Mouse (Mus musculus): ENCODE measurements at regions not wholly inside any gene's neighbourhood (a gene's known extent, or its start where the extent isn't known, plus 50 kb on each side); places are given as distances from the start of the nearest gene placed in this dataset.

- H3K27me3 ChIP-seq (ENCODE audit: control insufficient read depth, insufficient read depth, low read length): no peaks in the 10 kb centered on the region
- DNase-seq (ENCODE audit: low spot score) (no peak), ATAC-seq (replicated peaks; ENCODE audit: insufficient number of reproducible peaks, low FRiP score, low TSS enrichment, low read depth) (no peak)
- H3K9ac ChIP-seq (replicated peaks; ENCODE audit: low read length): no peak overlapping the region
- no peaks in the 10 kb centered on the region for H3K4me1 ChIP-seq (ENCODE audit: control insufficient read depth, insufficient read depth, low read length)
- no peaks in the 10 kb centered on the region for H3K36me3 ChIP-seq (replicated peaks; ENCODE audit: control insufficient read depth, insufficient read depth, low read depth, low read length)
- no peak overlapping the region for H3K27ac ChIP-seq (replicated peaks; ENCODE audit: low read depth, low read length)
- H3K9me3 ChIP-seq (replicated peaks; ENCODE audit: control insufficient read depth, low read length): no peaks in the 10 kb centered on the region
- no peak overlapping the region for H3K4me2 ChIP-seq (ENCODE audit: low read depth, low read length)
- 80% methylated on average over 1 of the region's 1 CpGs for WGBS
- no peak overlapping the region for H3K4me3 ChIP-seq (ENCODE audit: low read depth, low read length)
Measured at GRCm38 (mm10) chr2:12746856-12747255, 177.0 kb upstream of the Pter start.

- Histone ChIP-seq H3K27me3 (ENCODE audit: control insufficient read depth, insufficient read depth, low read length) (no peaks in the 10 kb centered on the region), H3K4me2 (ENCODE audit: low read depth, low read length) (no peak overlapping the region), H3K27ac (replicated peaks; ENCODE audit: low read depth, low read length) (no peak overlapping the region), H3K4me1 (ENCODE audit: control insufficient read depth, insufficient read depth, low read length) (no peaks in the 10 kb centered on the region), H3K36me3 (replicated peaks; ENCODE audit: control insufficient read depth, insufficient read depth, low read depth, low read length) (no peaks in the 10 kb centered on the region), H3K9ac (replicated peaks; ENCODE audit: low read length) (no peak overlapping the region), H3K4me3 (ENCODE audit: low read depth, low read length) (no peak overlapping the region), H3K9me3 (replicated peaks; ENCODE audit: control insufficient read depth, low read length) (no peaks in the 10 kb centered on the region)
- DNase-seq (ENCODE audit: low spot score): no peak
- ATAC-seq (replicated peaks; ENCODE audit: insufficient number of reproducible peaks, low FRiP score, low TSS enrichment, low read depth): no peak
- WGBS: 89% methylated on average over 1 of the region's 1 CpGs
Measured at GRCm38 (mm10) chr2:12758816-12759215, 165.0 kb upstream of the Pter start.

- Histone ChIP-seq H3K9me3 (replicated peaks; ENCODE audit: control insufficient read depth, low read length) (no peaks in the 10 kb centered on the region), H3K4me3 (ENCODE audit: low read depth, low read length) (no peak overlapping the region), H3K27ac (replicated peaks; ENCODE audit: low read depth, low read length) (no peak overlapping the region), H3K4me1 (ENCODE audit: control insufficient read depth, insufficient read depth, low read length) (no peaks in the 10 kb centered on the region), H3K36me3 (replicated peaks; ENCODE audit: control insufficient read depth, insufficient read depth, low read depth, low read length) (no peaks in the 10 kb centered on the region), H3K27me3 (ENCODE audit: control insufficient read depth, insufficient read depth, low read length) (no peaks in the 10 kb centered on the region), H3K9ac (replicated peaks; ENCODE audit: low read length) (no peak overlapping the region), H3K4me2 (ENCODE audit: low read depth, low read length) (no peak overlapping the region)
- 86% methylated on average over 3 of the region's 3 CpGs for WGBS
- ATAC-seq (replicated peaks; ENCODE audit: insufficient number of reproducible peaks, low FRiP score, low TSS enrichment, low read depth): no peak
- DNase-seq (ENCODE audit: low spot score): no peak
Measured at GRCm38 (mm10) chr2:12759931-12760330, 163.9 kb upstream of the Pter start.

GRCm38 (mm10) chr2:12761461-12761860 is 162.4 kb upstream of the Pter start:
- no peak for DNase-seq (ENCODE audit: low spot score)
- no peak overlapping the region for H3K4me2 ChIP-seq (ENCODE audit: low read depth, low read length)
- WGBS: 81% methylated on average over 3 of the region's 3 CpGs
- ATAC-seq (replicated peaks; ENCODE audit: insufficient number of reproducible peaks, low FRiP score, low TSS enrichment, low read depth): no peak
- no peaks in the 10 kb centered on the region for H3K9me3 ChIP-seq (replicated peaks; ENCODE audit: control insufficient read depth, low read length)
- no peak overlapping the region for H3K27ac ChIP-seq (replicated peaks; ENCODE audit: low read depth, low read length)
- no peaks in the 10 kb centered on the region for H3K36me3 ChIP-seq (replicated peaks; ENCODE audit: control insufficient read depth, insufficient read depth, low read depth, low read length)
- no peaks in the 10 kb centered on the region for H3K27me3 ChIP-seq (ENCODE audit: control insufficient read depth, insufficient read depth, low read length)
- H3K9ac ChIP-seq (replicated peaks; ENCODE audit: low read length): no peak overlapping the region
- no peaks in the 10 kb centered on the region for H3K4me1 ChIP-seq (ENCODE audit: control insufficient read depth, insufficient read depth, low read length)
- H3K4me3 ChIP-seq (ENCODE audit: low read depth, low read length): no peak overlapping the region

GRCm38 (mm10) chr2:12764510-12764909 is 159.3 kb upstream of the Pter start:
- Histone ChIP-seq H3K9me3 (replicated peaks; ENCODE audit: control insufficient read depth, low read length) (no peaks in the 10 kb centered on the region), H3K36me3 (replicated peaks; ENCODE audit: control insufficient read depth, insufficient read depth, low read depth, low read length) (no peaks in the 10 kb centered on the region), H3K4me1 (ENCODE audit: control insufficient read depth, insufficient read depth, low read length) (no peaks in the 10 kb centered on the region), H3K27ac (replicated peaks; ENCODE audit: low read depth, low read length) (no peak overlapping the region), H3K4me3 (ENCODE audit: low read depth, low read length) (no peak overlapping the region), H3K27me3 (ENCODE audit: control insufficient read depth, insufficient read depth, low read length) (no peaks in the 10 kb centered on the region), H3K9ac (replicated peaks; ENCODE audit: low read length) (no peak overlapping the region), H3K4me2 (ENCODE audit: low read depth, low read length) (no peak overlapping the region)
- DNase-seq (ENCODE audit: low spot score) (no peak), ATAC-seq (replicated peaks; ENCODE audit: insufficient number of reproducible peaks, low FRiP score, low TSS enrichment, low read depth) (no peak)
- WGBS: 87% methylated on average over 1 of the region's 1 CpGs

GRCm38 (mm10) chr2:12765336-12765735 is 158.5 kb upstream of the Pter start:
- no peak overlapping the region for H3K4me3 ChIP-seq (ENCODE audit: low read depth, low read length)
- H3K9ac ChIP-seq (replicated peaks; ENCODE audit: low read length): no peak overlapping the region
- no peak for ATAC-seq (replicated peaks; ENCODE audit: insufficient number of reproducible peaks, low FRiP score, low TSS enrichment, low read depth)
- H3K4me2 ChIP-seq (ENCODE audit: low read depth, low read length): no peak overlapping the region
- WGBS: 86% methylated on average over 2 of the region's 2 CpGs
- no peaks in the 10 kb centered on the region for H3K36me3 ChIP-seq (replicated peaks; ENCODE audit: control insufficient read depth, insufficient read depth, low read depth, low read length)
- H3K27ac ChIP-seq (replicated peaks; ENCODE audit: low read depth, low read length): no peak overlapping the region
- no peak for DNase-seq (ENCODE audit: low spot score)
- H3K9me3 ChIP-seq (replicated peaks; ENCODE audit: control insufficient read depth, low read length): no peaks in the 10 kb centered on the region
- no peaks in the 10 kb centered on the region for H3K4me1 ChIP-seq (ENCODE audit: control insufficient read depth, insufficient read depth, low read length)
- no peaks in the 10 kb centered on the region for H3K27me3 ChIP-seq (ENCODE audit: control insufficient read depth, insufficient read depth, low read length)

- ATAC-seq (replicated peaks; ENCODE audit: insufficient number of reproducible peaks, low FRiP score, low TSS enrichment, low read depth) (no peak), DNase-seq (ENCODE audit: low spot score) (peak; percentile 8)
- H3K4me3 ChIP-seq (ENCODE audit: low read depth, low read length): no peak overlapping the region
- no peaks in the 10 kb centered on the region for H3K9me3 ChIP-seq (replicated peaks; ENCODE audit: control insufficient read depth, low read length)
- no peaks in the 10 kb centered on the region for H3K36me3 ChIP-seq (replicated peaks; ENCODE audit: control insufficient read depth, insufficient read depth, low read depth, low read length)
- 36% methylated on average over 3 of the region's 3 CpGs for WGBS
- no peak overlapping the region for H3K27ac ChIP-seq (replicated peaks; ENCODE audit: low read depth, low read length)
- no peak overlapping the region for H3K9ac ChIP-seq (replicated peaks; ENCODE audit: low read length)
- H3K27me3 ChIP-seq (ENCODE audit: control insufficient read depth, insufficient read depth, low read length): no peaks in the 10 kb centered on the region
- no peak overlapping the region for H3K4me2 ChIP-seq (ENCODE audit: low read depth, low read length)
- no peaks in the 10 kb centered on the region for H3K4me1 ChIP-seq (ENCODE audit: control insufficient read depth, insufficient read depth, low read length)
Measured at GRCm38 (mm10) chr2:12776866-12777265, 147.0 kb upstream of the Pter start.

GRCm38 (mm10) chr2:12777696-12778095 is 146.1 kb upstream of the Pter start:
- H3K36me3 ChIP-seq (replicated peaks; ENCODE audit: control insufficient read depth, insufficient read depth, low read depth, low read length): no peaks in the 10 kb centered on the region
- H3K27ac ChIP-seq (replicated peaks; ENCODE audit: low read depth, low read length): no peak overlapping the region
- H3K27me3 ChIP-seq (ENCODE audit: control insufficient read depth, insufficient read depth, low read length): no peaks in the 10 kb centered on the region
- no peak overlapping the region for H3K9ac ChIP-seq (replicated peaks; ENCODE audit: low read length)
- no peaks in the 10 kb centered on the region for H3K9me3 ChIP-seq (replicated peaks; ENCODE audit: control insufficient read depth, low read length)
- no peak overlapping the region for H3K4me3 ChIP-seq (ENCODE audit: low read depth, low read length)
- no peaks in the 10 kb centered on the region for H3K4me1 ChIP-seq (ENCODE audit: control insufficient read depth, insufficient read depth, low read length)
- DNase-seq (ENCODE audit: low spot score): no peak
- H3K4me2 ChIP-seq (ENCODE audit: low read depth, low read length): no peak overlapping the region
- 70% methylated on average over 2 of the region's 2 CpGs for WGBS
- no peak for ATAC-seq (replicated peaks; ENCODE audit: insufficient number of reproducible peaks, low FRiP score, low TSS enrichment, low read depth)
